Mouse (Mus musculus) E14TG2a.4 (cell line): ENCODE results near the gene Hist1h3e.
"Not testable (repeated sequence)": the region's sequence is repeated elsewhere in the genome, so short reads cannot be mapped to it uniquely, and the experiment has no call there.

Experiments used
- H3K27me3 ChIP-seq: 2 replicates; pipeline ENCODE4 v1.6.1; 2014; ENCODE audit warnings: low read length, control low read depth; ENCODE audit not compliant: insufficient read depth
- H3K36me3 ChIP-seq: 2 replicates; pipeline ENCODE4 v1.6.1; 2014; ENCODE audit warnings: low read length, control low read depth; ENCODE audit not compliant: insufficient read depth
- H3K4me1 ChIP-seq: replicated peaks from 2 replicates; pipeline ENCODE4 v1.6.1; 2014; ENCODE audit warnings: low read depth, low read length, control low read depth
- H3K4me3 ChIP-seq: replicated peaks from 2 replicates; pipeline ENCODE4 v1.5.1; 2014; ENCODE audit warnings: mild to moderate bottlenecking, low read length
- H3K9me3 ChIP-seq: 2 replicates; pipeline ENCODE4 v1.6.1; 2014; ENCODE audit warnings: low read length, control low read depth
- CTCF ChIP-seq: conservative IDR thresholded peaks from 2 replicates; pipeline ENCODE4 v1.5.1; 2014; ENCODE audit warnings: low read length
- NANOG ChIP-seq: IDR thresholded peaks from 2 replicates; pipeline ENCODE4 v1.6.1; 2014; ENCODE audit warnings: borderline replicate concordance, low read length, mixed read lengths
- POU5F1 ChIP-seq: IDR thresholded peaks from 2 replicates; pipeline ENCODE4 v1.6.1; 2014; ENCODE audit warnings: low read length, borderline replicate concordance

The Hist1h3e gene

GRCm38 (mm10) chr13:23577835-23578234, 15.7 kb upstream of the Hist1h3e start:
- no peaks in the 10 kb centered on the region for H3K9me3 ChIP-seq
- no peaks in the 10 kb centered on the region for H3K36me3 ChIP-seq
- no peak overlapping the region for H3K4me3 ChIP-seq
- no peak for TF ChIP-seq POU5F1
- TF ChIP-seq CTCF, result no peak
- no peak for TF ChIP-seq NANOG
- peaks cover 33% of the 10 kb centered on the region for H3K4me1 ChIP-seq
- H3K27me3 ChIP-seq, result no peaks in the 10 kb centered on the region

GRCm38 (mm10) chr13:23576906-23577639, 14.9 kb upstream of the Hist1h3e start:
- peak overlapping the region; percentile 78 for H3K4me3 ChIP-seq
- H3K4me1 ChIP-seq, result peaks cover 34% of the 10 kb centered on the region
- no peaks in the 10 kb centered on the region for H3K36me3 ChIP-seq
- no peaks in the 10 kb centered on the region for H3K9me3 ChIP-seq
- no peaks in the 10 kb centered on the region for H3K27me3 ChIP-seq
- TF ChIP-seq CTCF (no peak), POU5F1 (no peak), NANOG (no peak)

GRCm38 (mm10) chr13:23576351-23576881, 14.2 kb upstream of the Hist1h3e start:
- Histone ChIP-seq H3K9me3 (no peaks in the 10 kb centered on the region), H3K4me1 (peaks cover 34% of the 10 kb centered on the region), H3K4me3 (peak overlapping the region; percentile 78), H3K36me3 (no peaks in the 10 kb centered on the region), H3K27me3 (no peaks in the 10 kb centered on the region)
- TF ChIP-seq NANOG, result no peak
- no peak for TF ChIP-seq POU5F1
- TF ChIP-seq CTCF, result no peak

- Histone ChIP-seq H3K4me1 (peaks cover 32% of the 10 kb centered on the region), H3K4me3 (peak overlapping the region; percentile 78)
- not testable (repeated sequence) for H3K36me3 ChIP-seq, H3K27me3 ChIP-seq, H3K9me3 ChIP-seq
Measured at GRCm38 (mm10) chr13:23575864-23576313, 13.7 kb upstream of the Hist1h3e start.

GRCm38 (mm10) chr13:23575271-23575851, 13.2 kb upstream of the Hist1h3e start, which contains the start of gene Hist1h3d:
Gene Hist1h3d (plus strand): TSS chr13:23575763.
- Histone ChIP-seq H3K36me3 (no peaks in the 10 kb centered on the region), H3K9me3 (no peaks in the 10 kb centered on the region), H3K4me1 (peaks cover 27% of the 10 kb centered on the region), H3K4me3 (peak within 1 kb of the TSS; percentile 78), H3K27me3 (no peaks in the 10 kb centered on the region)
- TF ChIP-seq CTCF, result no peak
- TF ChIP-seq NANOG, result peak; percentile 15; the same call in 1 of the 2 replicates
- TF ChIP-seq POU5F1, result no peak

- not testable (repeated sequence) for H3K27me3 ChIP-seq, H3K36me3 ChIP-seq, H3K9me3 ChIP-seq
- H3K4me1 ChIP-seq, result peaks cover 24% of the 10 kb centered on the region
- H3K4me3 ChIP-seq, result peak overlapping the region; percentile 78
Measured at GRCm38 (mm10) chr13:23574546-23575170, 12.5 kb upstream of the Hist1h3e start.

GRCm38 (mm10) chr13:23573898-23574524, 11.8 kb upstream of the Hist1h3e start, which contains the start of the genes Hist1h2bf and Hist1h2ad:
Gene Hist1h2bf (minus strand): TSS chr13:23574196.
Gene Hist1h2ad (plus strand): TSS chr13:23574381.
- not testable (repeated sequence) for H3K36me3 ChIP-seq, H3K9me3 ChIP-seq, H3K27me3 ChIP-seq
- Histone ChIP-seq H3K4me1 (peaks cover 24% of the 10 kb centered on the region), H3K4me3 (peak within 1 kb of the TSS; percentile 78)

GRCm38 (mm10) chr13:23573034-23573897, 11.1 kb upstream of the Hist1h3e start:
- H3K27me3 ChIP-seq, H3K36me3 ChIP-seq, H3K9me3 ChIP-seq: not testable (repeated sequence)
- peaks cover 24% of the 10 kb centered on the region for H3K4me1 ChIP-seq
- H3K4me3 ChIP-seq, result peak overlapping the region; percentile 65
